Mouse (Mus musculus): Measurements from ENCODE around the gene Trim2. TPM values are rescaled to one million over a fixed set of nuclear protein-coding genes. Genes with fewer than 3 reads are reported as not detected.

Trim2 gene
- total and polyA plus RNA-seq, 2 experiments from 2014 or later: 149 to 291 TPM

GRCm38 (mm10) chr3:84125704-84126289 lies 180.9 kb downstream of the Trim2 start:
- ATAC-seq (ENCODE audit: low FRiP score) (no peak), DNase-seq (ENCODE audit: low spot score) (no peak)
- 69% methylated on average over 6 of the region's 6 CpGs for WGBS
- H3K9me3 ChIP-seq (ENCODE audit: low read length): no peaks in the 10 kb centered on the region
- no peaks in the 10 kb centered on the region for H3K36me3 ChIP-seq (ENCODE audit: insufficient read depth, low read length)
- no peak overlapping the region for H3K4me2 ChIP-seq (ENCODE audit: low read depth, low read length, poor library complexity, severe bottlenecking)
- no peak overlapping the region for H3K4me3 ChIP-seq (ENCODE audit: low read depth, low read length)
- H3K9ac ChIP-seq (replicated peaks; ENCODE audit: low read length, poor library complexity, severe bottlenecking): no peak overlapping the region
- H3K27me3 ChIP-seq (ENCODE audit: insufficient read depth, low read length): no peaks in the 10 kb centered on the region
- no peak for TF ChIP-seq CTCF (IDR thresholded peaks at IDR 0.05)
- H3K27ac ChIP-seq (ENCODE audit: low read depth, low read length): no peak overlapping the region
- no peaks in the 10 kb centered on the region for H3K4me1 ChIP-seq (ENCODE audit: insufficient read depth, low read length)

- peak; percentile 62 for TF ChIP-seq CTCF (IDR thresholded peaks at IDR 0.05)
- Histone ChIP-seq H3K4me2 (ENCODE audit: low read depth, low read length, poor library complexity, severe bottlenecking) (no peak overlapping the region), H3K9me3 (ENCODE audit: low read length) (no peaks in the 10 kb centered on the region), H3K4me1 (ENCODE audit: insufficient read depth, low read length) (no peaks in the 10 kb centered on the region), H3K36me3 (ENCODE audit: insufficient read depth, low read length) (no peaks in the 10 kb centered on the region), H3K9ac (replicated peaks; ENCODE audit: low read length, poor library complexity, severe bottlenecking) (no peak overlapping the region), H3K27ac (ENCODE audit: low read depth, low read length) (no peak overlapping the region), H3K27me3 (ENCODE audit: insufficient read depth, low read length) (no peaks in the 10 kb centered on the region), H3K4me3 (ENCODE audit: low read depth, low read length) (no peak overlapping the region)
- no peak for ATAC-seq (ENCODE audit: low FRiP score)
- no peak for DNase-seq (ENCODE audit: low spot score)
- WGBS: 82% methylated on average over 3 of the region's 3 CpGs
Observed at GRCm38 (mm10) chr3:84123461-84123860, 183.2 kb downstream of the Trim2 start.

GRCm38 (mm10) chr3:84118718-84119117 lies 188.0 kb downstream of the Trim2 start:
- Histone ChIP-seq H3K27me3 (ENCODE audit: insufficient read depth, low read length) (no peaks in the 10 kb centered on the region), H3K4me2 (ENCODE audit: low read depth, low read length, poor library complexity, severe bottlenecking) (no peak overlapping the region), H3K9ac (replicated peaks; ENCODE audit: low read length, poor library complexity, severe bottlenecking) (no peak overlapping the region), H3K4me1 (ENCODE audit: insufficient read depth, low read length) (no peaks in the 10 kb centered on the region), H3K9me3 (ENCODE audit: low read length) (no peaks in the 10 kb centered on the region), H3K36me3 (ENCODE audit: insufficient read depth, low read length) (no peaks in the 10 kb centered on the region), H3K27ac (ENCODE audit: low read depth, low read length) (no peak overlapping the region), H3K4me3 (ENCODE audit: low read depth, low read length) (no peak overlapping the region)
- TF ChIP-seq CTCF (IDR thresholded peaks at IDR 0.05): no peak
- ATAC-seq (ENCODE audit: low FRiP score) (no peak), DNase-seq (ENCODE audit: low spot score) (no peak)
- 73% methylated on average over 7 of the region's 7 CpGs for WGBS

GRCm38 (mm10) chr3:84118178-84118577 lies 188.5 kb downstream of the Trim2 start:
- H3K4me1 ChIP-seq (ENCODE audit: insufficient read depth, low read length): no peaks in the 10 kb centered on the region
- H3K27me3 ChIP-seq (ENCODE audit: insufficient read depth, low read length): no peaks in the 10 kb centered on the region
- no peak overlapping the region for H3K4me3 ChIP-seq (ENCODE audit: low read depth, low read length)
- H3K9me3 ChIP-seq (ENCODE audit: low read length): no peaks in the 10 kb centered on the region
- H3K27ac ChIP-seq (ENCODE audit: low read depth, low read length): no peak overlapping the region
- TF ChIP-seq CTCF (IDR thresholded peaks at IDR 0.05): no peak
- ATAC-seq (ENCODE audit: low FRiP score) (no peak), DNase-seq (ENCODE audit: low spot score) (no peak)
- H3K4me2 ChIP-seq (ENCODE audit: low read depth, low read length, poor library complexity, severe bottlenecking): no peak overlapping the region
- WGBS: 88% methylated on average over 7 of the region's 7 CpGs
- no peaks in the 10 kb centered on the region for H3K36me3 ChIP-seq (ENCODE audit: insufficient read depth, low read length)
- H3K9ac ChIP-seq (replicated peaks; ENCODE audit: low read length, poor library complexity, severe bottlenecking): no peak overlapping the region

Other genes with a start within 250 kb of the Trim2 start
- gene Mnd1, start 151.1 kb downstream of the Trim2 start, total RNA-seq (2014; rRNA removed): 1.9 TPM in 1 of 2 replicates, not detected in the other
- 1.8 and 2.5 TPM in 2 replicates for gene Mnd1, start 151.1 kb downstream of the Trim2 start, polyA plus RNA-seq (2015; fragmentation: Nextera tagmentation; extraction: Ambion mirVana)
- 0.90 TPM in 1 of 2 replicates, not detected in the other for gene Gm6525, start 132.8 kb downstream of the Trim2 start, total RNA-seq (2014; rRNA removed)
- 1.0 and 2.2 TPM in 2 replicates for gene Gm6525, start 132.8 kb downstream of the Trim2 start, polyA plus RNA-seq (2015; fragmentation: Nextera tagmentation; extraction: Ambion mirVana)
- 3.7 and 3.8 TPM in 2 replicates for gene Fhdc1, start 173.6 kb upstream of the Trim2 start, total RNA-seq (2014; rRNA removed)
- 3.0 TPM in 2 replicates for gene Fhdc1, start 173.6 kb upstream of the Trim2 start, polyA plus RNA-seq (2015; fragmentation: Nextera tagmentation; extraction: Ambion mirVana)